Mouse (Mus musculus) MN1 (cell line): ENCODE results near the gene Gnb1l.
"Not testable (repeated sequence)": the region's sequence is repeated elsewhere in the genome, so short reads cannot be mapped to it uniquely, and the experiment has no call there.

Experiments used
- DNase-seq: peaks from one replicate; pipeline ENCODE4 v3.0.0-alpha.2; 2016; ENCODE audit warnings: low spot score

The Gnb1l gene

GRCm38 (mm10) chr16:18483839-18484238, 14.7 kb upstream of the Gnb1l start:
- DNase-seq, result no peak

- DNase-seq, result no peak
These were observed 14.1 kb upstream of the Gnb1l start for GRCm38 (mm10) chr16:18484386-18484785.

GRCm38 (mm10) chr16:18484794-18485435, 13.6 kb upstream of the Gnb1l start:
- no peak for DNase-seq

- DNase-seq, result no peak
These were observed 12.4 kb upstream of the Gnb1l start for GRCm38 (mm10) chr16:18486126-18486525.

- DNase-seq, result no peak
These were observed 8.2 kb upstream of the Gnb1l start for GRCm38 (mm10) chr16:18490281-18490680.

- no peak for DNase-seq
These were observed 7.6 kb upstream of the Gnb1l start for GRCm38 (mm10) chr16:18490894-18491293.

GRCm38 (mm10) chr16:18497865-18498515, 523 bp upstream of the Gnb1l start:
- DNase-seq, result peak; percentile 33

- no peak for DNase-seq
These were observed 483 bp downstream of the Gnb1l start for GRCm38 (mm10) chr16:18498996-18499395.

- DNase-seq, result no peak
These were observed 3.0 kb downstream of the Gnb1l start for GRCm38 (mm10) chr16:18501531-18501930.

- DNase-seq, result no peak
These were observed 5.2 kb downstream of the Gnb1l start for GRCm38 (mm10) chr16:18503566-18504342.

GRCm38 (mm10) chr16:18506524-18507199, 8.1 kb downstream of the Gnb1l start:
- DNase-seq, result no peak

GRCm38 (mm10) chr16:18507200-18507549, 8.7 kb downstream of the Gnb1l start:
- DNase-seq, result no peak

- no peak for DNase-seq
These were observed 13.2 kb downstream of the Gnb1l start for GRCm38 (mm10) chr16:18511741-18512140.

GRCm38 (mm10) chr16:18513508-18513907, 15.0 kb downstream of the Gnb1l start:
- no peak for DNase-seq

- peak; percentile 31 for DNase-seq
These were observed 19.6 kb downstream of the Gnb1l start for GRCm38 (mm10) chr16:18518091-18518490.

- no peak for DNase-seq
These were observed 25.2 kb downstream of the Gnb1l start for GRCm38 (mm10) chr16:18523563-18524245.

- no peak for DNase-seq
These were observed 30.1 kb downstream of the Gnb1l start for GRCm38 (mm10) chr16:18528656-18529055.

GRCm38 (mm10) chr16:18533061-18533460, 34.5 kb downstream of the Gnb1l start:
- DNase-seq, result not testable (repeated sequence)

GRCm38 (mm10) chr16:18537407-18537990, 39.0 kb downstream of the Gnb1l start:
- peak; percentile 10 for DNase-seq

- DNase-seq, result no peak
These were observed 40.8 kb downstream of the Gnb1l start for GRCm38 (mm10) chr16:18539281-18539680.

- DNase-seq, result no peak
These were observed 44.8 kb downstream of the Gnb1l start for GRCm38 (mm10) chr16:18543151-18543829.
